Mouse (Mus musculus) brain, embryonic 18.5 days (tissue): Measurements from ENCODE around the gene Aasdh.

ENCODE experiments used
- DNase-seq: peaks from one replicate; pipeline ENCODE4 v3.0.0-alpha.2; 2012; ENCODE audit warnings: low read depth, low spot score

Gene Aasdh

DNA sequence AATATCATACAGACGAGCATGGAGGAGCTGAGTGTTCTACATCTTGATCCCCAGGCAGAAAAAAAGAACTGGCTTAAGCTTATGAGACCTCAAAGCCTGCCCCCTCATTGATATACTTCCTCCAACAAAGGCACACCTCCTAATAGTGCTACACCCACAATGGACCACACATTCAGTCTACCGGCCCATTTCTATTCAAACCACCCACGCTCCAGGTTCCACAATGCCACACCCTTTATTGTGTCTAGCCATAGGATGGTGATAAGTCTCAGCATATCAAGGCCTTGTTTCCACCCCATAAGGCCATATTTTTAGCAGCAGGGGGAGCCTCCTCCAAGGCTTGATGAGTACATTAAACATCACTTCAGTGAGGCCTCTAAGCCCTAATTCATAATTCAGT is 5.5 kb upstream of the Aasdh start:
- no peak for DNase-seq

- no peak for DNase-seq
These were observed 813 bp upstream of the Aasdh start for GRCm38 (mm10) chr5:76906155-76906499.

DNA sequence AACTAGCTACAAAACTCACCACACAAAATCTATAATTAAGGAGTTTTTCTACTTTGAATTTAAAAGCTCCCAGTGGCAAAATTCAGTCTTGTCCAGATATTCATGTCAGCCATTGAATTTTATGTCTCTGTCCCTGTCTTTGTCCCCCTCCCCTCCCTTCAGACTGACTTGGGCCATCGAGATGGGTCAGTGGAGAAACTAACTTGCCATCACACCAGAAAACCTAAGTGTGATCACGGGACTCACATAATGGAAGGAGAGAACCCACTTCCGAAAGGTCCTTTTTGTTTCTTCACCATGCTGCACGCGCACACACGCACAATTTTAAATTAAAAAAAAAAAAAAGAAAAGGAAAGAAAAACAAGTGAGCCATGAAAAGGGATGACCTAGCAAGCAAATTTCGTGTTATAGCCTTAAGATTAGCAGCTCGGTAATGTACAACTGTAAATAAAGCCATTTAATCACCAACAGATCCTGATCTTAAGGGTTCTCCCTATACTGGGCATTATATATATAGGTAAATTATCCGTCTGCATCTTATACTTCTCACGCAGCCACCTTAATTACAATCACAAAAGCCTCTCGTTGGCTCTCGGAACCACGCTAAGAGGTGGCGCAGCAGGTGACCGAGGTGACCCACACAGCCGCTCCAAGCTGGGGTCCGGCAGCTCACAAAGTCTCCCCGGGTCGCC is 455 bp downstream of the Aasdh start:
- DNase-seq = no peak

DNA sequence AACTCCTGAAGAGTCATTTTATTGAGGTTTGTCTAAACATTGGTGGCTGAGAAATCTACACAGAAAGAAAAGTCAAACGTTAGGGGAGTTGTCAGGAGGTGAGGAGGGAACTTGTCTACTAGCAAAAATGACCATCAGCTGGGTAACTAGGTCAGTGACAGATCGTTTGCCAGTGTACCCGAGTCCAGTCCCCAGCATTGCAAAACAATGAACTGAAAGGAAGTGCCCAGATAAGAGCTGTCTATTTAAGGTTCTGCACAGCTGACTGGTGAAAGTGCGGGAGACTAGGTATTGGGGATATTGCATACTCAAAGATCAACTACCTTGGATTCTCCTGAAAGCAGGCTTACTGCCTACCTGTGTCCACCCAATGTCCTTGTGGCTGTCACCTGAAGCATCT is 3.2 kb downstream of the Aasdh start:
- DNase-seq = no peak

GRCm38 (mm10) chr5:76893084-76893483 is 12.2 kb downstream of the Aasdh start:
- DNase-seq = no peak

DNA sequence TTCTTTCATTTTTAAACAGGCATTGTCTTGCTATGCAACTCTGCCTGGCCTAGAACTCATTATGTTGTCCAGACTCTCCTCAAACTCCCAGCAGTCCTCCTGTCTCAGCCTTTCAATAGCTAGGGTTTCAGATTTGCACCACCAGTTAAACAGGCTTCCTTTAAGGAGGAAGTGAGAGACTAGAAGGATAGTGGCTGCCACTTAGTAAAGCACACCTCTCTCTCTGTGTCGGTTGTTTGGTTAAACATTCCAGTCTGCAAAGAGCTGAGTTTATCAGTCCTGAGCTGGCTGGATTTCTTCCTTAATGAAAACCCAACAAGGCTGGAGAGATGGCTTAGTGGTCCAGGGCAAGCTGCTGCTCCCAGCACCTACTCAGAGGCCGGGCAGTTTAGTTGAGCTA is 12.7 kb downstream of the Aasdh start:
- no peak for DNase-seq

DNA sequence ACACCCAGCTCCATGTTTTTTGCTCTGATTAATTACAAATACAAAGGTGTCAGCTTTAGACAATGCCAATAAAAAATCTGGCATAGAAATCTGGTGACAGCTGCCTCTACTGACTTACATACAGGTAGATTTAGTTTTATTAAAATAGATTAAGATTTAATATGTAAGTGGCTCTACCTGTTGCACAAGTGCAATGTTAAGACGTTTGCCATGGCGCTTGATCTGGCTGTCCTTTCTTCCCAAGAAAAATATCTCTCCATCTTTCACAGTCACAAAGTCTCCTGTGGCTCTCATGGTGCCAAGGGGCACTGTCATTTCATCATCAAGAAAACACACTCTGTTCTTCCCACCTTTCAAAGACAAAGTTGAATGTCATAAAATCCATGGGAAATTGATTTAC is 18.3 kb downstream of the Aasdh start:
- DNase-seq = no peak

DNA sequence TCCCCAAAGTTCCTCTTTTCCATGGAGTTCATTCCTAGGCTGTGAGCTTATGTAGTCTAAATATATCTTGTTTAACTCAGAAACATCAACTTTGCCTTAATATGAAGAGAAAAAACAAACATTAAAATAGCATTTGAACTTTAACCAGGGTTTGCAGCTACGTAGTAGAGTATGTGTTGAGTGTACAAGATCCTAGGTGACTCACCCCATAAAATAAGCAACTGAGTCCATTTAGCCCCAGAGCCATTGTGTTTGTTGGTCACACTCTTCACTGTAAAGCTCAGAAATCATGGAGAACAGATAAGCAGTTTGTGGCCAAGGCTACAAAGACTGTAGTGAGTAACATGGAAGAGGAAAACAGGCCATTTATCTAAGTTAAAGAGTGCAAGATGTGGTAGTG is 21.2 kb downstream of the Aasdh start:
- DNase-seq = no peak

DNA sequence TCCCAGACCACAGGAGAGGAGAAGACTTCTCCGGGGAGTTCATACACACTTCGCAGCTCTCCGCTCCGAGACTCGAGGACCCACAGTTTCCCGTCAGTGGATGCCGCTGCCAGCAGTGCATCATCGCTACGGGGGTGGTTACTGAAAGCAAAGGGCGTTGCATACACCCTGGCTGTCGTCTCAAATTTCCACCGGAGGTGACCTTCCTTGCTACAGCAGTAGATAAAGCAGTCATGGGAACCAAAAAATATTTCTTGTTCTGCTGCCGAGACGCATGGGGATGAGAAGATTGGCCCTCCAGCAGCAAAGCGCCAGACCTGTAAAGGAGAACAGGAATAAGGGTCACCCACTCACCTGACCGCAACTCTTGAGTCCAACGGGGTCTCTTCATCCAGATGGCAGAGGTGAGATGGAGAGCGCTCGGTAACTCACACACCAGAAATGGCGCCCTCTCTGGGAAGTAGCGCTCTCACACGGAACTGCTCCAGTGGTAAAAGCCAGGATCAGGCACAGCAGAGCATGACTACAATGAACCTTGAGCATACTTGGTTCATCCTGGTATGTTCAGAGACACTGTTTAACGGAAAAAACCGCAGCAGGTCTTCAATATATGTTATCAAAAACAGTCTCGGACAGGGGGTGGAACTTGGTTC is 29.1 kb downstream of the Aasdh start:
- no peak for DNase-seq

GRCm38 (mm10) chr5:76869553-76869952 is 35.8 kb downstream of the Aasdh start:
- no peak for DNase-seq

DNA sequence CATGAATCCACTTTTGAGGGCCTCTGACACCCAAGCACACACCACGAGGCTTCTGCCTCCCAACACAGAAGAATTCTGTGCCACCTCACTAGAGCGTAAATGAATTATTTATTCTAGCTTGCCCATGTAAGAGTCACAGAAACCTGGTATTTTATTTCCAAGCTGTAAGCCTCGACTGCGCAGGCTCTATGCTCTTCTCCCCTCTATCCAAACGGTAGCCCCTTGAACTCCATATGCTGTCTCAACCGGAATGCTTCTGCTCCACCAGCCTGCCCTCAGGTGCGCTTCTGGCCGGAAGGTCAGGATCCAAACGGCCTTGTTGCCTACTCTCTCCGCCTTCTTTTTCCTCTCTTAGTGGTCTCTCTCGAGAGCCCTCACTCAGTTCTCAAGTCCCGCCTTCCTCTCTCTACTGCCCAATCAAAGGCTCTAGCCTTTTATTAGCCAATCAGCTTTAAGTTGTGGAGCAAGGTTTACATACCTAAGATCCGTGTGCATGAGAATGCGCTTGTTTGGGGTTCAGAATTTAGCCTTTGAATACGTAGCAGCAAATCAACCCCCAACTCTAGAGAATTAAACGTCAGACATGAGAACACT is 36.5 kb downstream of the Aasdh start:
- no peak for DNase-seq

DNA sequence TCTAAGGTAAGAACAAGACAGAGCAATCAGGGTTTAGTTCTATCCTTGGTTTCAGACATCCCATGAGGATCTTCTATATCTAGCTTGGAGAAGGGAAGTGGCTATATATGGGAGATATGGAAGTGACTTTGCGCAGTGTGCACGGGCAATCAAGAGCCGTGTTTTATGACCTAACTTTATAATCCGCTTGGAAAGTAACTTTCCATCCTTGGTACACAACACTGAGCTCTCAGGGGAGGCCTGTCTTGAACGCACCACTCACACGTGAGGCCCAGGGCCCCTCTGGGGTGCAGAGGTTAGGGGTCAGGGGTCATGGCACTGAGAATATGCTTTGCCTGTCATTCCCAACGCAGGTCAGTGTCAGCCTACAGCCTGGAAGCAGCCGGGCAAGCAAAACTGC is 38.5 kb downstream of the Aasdh start:
- no peak for DNase-seq

DNA sequence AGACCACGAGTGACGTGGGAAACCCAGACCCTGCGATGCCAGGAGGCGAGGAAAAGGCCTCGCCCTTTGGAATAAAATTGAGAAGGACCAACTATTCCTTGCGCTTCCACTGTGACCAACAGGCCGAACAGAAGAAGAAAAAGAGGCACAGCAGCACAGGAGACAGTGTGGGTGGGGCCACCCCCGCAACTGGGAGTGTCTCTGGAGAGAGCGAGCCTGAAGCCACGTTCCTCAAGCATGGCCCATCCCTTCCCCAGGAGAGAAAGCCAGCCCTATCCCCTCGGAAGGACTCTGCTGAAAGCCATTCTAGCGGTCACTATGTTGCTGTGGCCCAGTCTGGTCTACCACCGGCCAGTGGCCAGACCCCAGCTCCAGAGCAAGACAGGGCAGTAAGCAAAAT is 46.9 kb downstream of the Aasdh start:
- DNase-seq = no peak

- no peak for DNase-seq
These were observed 48.0 kb downstream of the Aasdh start for GRCm38 (mm10) chr5:76857103-76858015.

GRCm38 (mm10) chr5:76855829-76856600 is 49.3 kb downstream of the Aasdh start:
- DNase-seq = no peak

GRCm38 (mm10) chr5:76853549-76853948 is 51.8 kb downstream of the Aasdh start:
- DNase-seq = no peak

DNA sequence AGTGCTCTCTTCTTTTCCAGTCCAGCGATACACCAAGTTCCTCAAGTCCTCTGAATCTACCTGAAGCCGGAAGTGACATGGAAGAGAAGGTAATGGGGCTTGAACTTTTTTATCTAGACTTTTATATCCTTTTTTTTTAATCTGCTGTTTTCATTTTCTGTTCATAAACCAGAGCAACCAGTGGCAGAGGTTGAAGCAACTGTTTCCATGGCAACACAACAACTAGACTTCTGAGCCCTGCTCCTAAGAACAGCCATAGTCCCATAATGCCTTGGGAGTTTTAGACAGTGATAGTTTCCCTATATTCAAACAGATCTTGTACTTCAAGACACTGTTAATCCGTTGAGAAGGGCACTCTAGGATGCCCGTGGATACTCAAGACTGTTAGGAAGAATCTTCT is 54.0 kb downstream of the Aasdh start:
- no peak for DNase-seq

GRCm38 (mm10) chr5:76847106-76847505 is 58.2 kb downstream of the Aasdh start:
- no peak for DNase-seq

DNA sequence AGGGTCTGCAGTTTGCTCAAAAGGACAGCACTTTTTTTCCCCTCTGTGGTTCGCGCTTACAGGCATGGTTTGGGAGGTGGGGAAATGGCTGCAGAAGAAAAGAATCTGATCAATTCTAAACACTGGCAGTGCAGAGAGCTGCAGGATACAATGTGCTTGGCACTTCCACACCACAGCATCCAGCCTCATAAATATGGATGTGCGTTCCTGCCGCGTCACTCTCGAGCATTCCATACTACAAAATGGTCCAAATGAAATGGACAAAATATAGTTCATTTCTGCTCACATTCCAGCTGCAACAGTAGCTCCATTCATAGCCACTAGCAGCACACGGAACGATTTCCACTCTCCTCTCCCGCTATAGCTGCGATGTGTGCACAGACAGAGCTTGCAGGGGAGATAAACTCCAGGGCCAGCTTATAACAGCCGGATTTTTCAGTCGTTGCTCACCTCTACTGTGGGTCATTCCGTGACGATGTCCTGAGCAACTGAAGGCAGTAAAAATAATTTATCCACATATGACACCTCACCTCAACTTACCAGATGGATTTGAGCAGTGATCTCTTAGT is 60.6 kb downstream of the Aasdh start:
- DNase-seq = no peak

DNA sequence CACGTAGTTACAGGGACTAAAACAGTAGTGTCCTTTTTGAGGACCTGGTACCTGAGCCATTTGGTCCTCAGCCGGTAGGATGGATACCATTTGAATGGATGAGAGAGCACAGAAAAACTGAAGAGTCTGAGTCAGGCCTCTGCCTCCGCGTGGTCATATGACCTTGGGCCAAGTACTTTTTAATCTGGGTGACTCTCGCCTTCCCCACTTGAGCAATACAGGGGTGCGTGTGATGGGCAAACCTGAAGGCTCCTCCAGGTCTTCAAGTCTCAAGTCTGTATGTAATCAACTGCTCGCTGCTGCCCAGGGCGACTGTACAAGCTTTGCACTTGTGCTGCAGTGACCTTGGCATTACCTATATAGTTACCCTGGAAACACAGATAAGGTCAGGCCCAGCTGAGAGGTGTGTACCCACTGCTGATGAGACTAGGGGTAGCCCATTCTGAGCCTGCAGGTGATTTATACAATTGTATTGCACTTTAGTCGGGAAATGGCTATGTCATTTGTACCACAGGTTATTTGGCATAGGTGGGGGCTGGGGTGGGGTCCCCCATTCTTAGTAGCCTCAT is 61.4 kb downstream of the Aasdh start:
- DNase-seq = no peak

- DNase-seq = no peak
These were observed 61.9 kb downstream of the Aasdh start for GRCm38 (mm10) chr5:76843448-76843847.
